Mouse (Mus musculus) right cerebral cortex, adult 18-20 months (tissue): ENCODE data around the gene Klhl9.
"Not testable (repeated sequence)": the region's sequence is repeated elsewhere in the genome, so short reads cannot be mapped to it uniquely, and the experiment has no call there.

Experiments
- DNase-seq: peaks from one replicate; pipeline ENCODE4 v3.0.0; 2022; ENCODE audit warnings: mixed read lengths

Gene Klhl9

GRCm38 (mm10) chr4:88721791-88722721 is at the start of gene Klhl9, which contains the start of gene Gm26566:
Klhl9 (minus strand) TSS chr4:88722465.
Gm26566 (plus strand) TSS chr4:88721805.
- peak; percentile 91 for DNase-seq

DNA sequence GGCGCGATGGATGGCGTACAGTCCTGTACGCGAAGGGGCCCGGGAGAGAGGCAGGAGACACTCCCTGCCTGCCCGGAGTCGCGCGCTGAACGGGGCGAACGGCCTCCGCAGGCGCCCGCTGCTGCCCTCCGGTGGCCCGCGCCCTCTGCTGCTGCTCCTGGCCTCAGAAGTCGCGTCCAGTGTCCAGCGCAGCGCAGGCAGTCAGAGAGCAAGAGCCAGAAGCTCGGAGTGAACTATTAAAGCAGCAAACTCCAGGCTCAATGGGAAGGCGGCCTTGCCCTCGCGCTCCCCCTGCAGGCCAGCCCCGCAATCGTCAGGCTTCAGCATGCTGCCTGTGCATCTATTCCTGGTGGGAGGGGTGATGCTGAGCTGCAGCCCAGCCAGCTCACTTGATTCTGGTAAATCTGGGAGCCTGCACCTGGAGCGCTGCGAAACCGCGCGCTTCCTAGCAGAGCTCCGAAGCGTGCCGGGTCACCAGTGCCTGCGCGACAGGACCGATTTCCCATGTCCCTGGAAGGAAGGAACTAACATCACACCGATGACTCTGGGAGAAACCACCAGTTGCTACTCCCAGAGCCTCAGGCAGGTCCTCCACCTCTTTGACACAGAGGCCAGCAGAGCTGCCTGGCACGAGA is 41.2 kb upstream of the Klhl9 start:
- DNase-seq = peak; percentile 9

DNA sequence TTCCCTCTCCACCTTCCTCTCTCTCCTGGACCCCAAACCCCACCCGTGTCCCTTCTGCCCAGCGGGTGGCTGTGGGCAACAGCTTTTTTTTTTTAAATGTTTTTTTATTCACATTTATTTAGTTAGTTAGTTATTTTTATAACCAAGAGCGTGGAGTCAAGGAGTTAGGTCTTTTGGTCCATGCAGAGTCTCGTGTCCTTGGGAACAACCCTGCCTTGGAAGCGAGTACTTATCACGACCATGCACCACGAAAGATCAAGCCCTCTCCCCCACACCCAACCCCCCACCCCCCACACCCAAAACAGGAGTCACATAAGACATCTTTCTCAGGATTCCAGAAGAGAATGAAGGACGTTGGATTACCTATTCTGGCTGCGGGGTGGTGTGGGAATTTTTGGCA is 40.1 kb upstream of the Klhl9 start:
- not testable (repeated sequence) for DNase-seq

DNA sequence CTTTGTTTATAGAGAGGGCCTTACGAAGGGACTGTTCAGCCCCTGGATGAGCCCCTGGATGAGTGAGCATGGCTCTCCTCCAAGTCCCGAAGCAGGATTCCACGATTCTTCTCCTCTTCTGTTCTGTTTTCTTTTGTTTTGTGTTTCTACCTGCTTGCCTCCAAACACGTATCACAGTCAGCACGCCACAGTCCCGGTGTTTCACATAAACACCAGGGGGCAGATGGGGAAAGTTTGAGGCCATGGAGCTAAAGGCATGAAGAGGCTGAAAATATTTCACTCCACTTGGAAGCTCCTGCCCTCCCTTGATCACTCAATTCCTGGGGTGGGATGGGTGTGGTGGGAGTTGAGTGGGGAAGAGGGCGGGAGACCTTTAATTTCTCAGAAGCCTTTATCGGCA is 39.5 kb upstream of the Klhl9 start:
- peak; percentile 63 for DNase-seq

DNA sequence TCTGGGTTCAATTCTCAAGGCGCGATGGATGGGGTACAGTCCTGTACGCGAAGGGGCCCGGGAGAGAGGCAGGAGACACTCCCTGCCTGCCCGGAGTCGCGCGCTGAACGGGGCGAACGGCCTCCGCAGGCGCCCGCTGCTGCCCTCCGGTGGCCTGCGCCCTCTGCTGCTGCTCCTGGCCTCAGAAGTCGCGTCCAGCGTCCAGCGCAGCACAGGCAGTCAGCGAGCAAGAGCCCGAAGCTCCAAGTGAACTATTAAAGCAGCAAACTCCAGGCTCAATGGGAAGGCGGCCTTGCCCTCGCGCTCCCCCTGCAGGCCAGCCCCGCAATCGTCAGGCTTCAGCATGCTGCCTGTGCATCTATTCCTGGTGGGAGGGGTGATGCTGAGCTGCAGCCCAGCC is 38.2 kb upstream of the Klhl9 start:
- peak; percentile 46 for DNase-seq

GRCm38 (mm10) chr4:88759610-88760268 is 37.5 kb upstream of the Klhl9 start, which contains the start of gene Gm13283:
Gm13283 (plus strand) TSS chr4:88760119.
- peak; percentile 10 for DNase-seq

GRCm38 (mm10) chr4:88758751-88759150 is 36.5 kb upstream of the Klhl9 start:
- not testable (repeated sequence) for DNase-seq

GRCm38 (mm10) chr4:88757628-88758031 is 35.4 kb upstream of the Klhl9 start:
- peak; percentile 88 for DNase-seq

GRCm38 (mm10) chr4:88756581-88757513 is 34.6 kb upstream of the Klhl9 start:
- not testable (repeated sequence) for DNase-seq

GRCm38 (mm10) chr4:88754818-88755340 is 32.6 kb upstream of the Klhl9 start, which contains the start of gene Gm13271:
Gm13271 (plus strand) TSS chr4:88754868.
- peak; percentile 73 for DNase-seq

DNA sequence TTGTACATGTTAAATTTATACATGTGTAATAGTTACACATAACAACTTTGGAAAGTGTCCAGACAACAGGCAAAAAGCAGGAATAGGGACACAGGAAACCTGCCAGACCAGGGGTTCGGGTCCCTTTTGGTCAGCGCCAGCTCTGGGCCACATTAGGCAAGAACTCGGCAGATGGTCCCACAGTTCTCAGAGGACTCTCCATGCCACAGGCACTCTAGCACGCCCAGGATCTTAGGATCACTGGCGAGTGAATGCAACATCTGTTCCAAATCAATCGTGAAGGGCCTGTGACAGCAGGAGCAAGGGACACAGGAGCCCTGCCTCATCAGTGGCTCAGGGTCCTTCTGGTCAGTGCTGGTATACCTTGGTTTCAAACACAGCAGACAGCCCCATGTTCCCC is 27.7 kb upstream of the Klhl9 start:
- DNase-seq = no peak

DNA sequence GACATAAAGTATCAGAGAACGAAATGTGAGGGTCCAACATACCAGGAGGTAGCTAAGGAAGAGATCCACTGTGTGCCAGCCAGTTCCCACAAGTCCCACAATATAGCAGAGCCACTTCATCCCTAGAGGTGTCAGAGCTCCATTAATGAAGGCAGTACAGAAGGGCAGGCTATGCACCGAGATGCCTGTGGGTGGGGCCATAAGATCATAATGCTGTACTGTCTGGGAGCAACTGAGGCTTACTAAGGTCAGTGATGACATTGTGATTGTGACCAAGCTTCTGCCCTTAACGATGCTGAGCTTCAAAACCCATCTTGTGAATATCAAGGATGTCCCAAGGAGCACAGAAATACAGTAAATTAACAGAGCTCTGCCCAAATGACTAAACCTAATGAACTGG is 21.9 kb upstream of the Klhl9 start:
- DNase-seq = no peak

GRCm38 (mm10) chr4:88742771-88743371 is 20.6 kb upstream of the Klhl9 start:
- no peak for DNase-seq

DNA sequence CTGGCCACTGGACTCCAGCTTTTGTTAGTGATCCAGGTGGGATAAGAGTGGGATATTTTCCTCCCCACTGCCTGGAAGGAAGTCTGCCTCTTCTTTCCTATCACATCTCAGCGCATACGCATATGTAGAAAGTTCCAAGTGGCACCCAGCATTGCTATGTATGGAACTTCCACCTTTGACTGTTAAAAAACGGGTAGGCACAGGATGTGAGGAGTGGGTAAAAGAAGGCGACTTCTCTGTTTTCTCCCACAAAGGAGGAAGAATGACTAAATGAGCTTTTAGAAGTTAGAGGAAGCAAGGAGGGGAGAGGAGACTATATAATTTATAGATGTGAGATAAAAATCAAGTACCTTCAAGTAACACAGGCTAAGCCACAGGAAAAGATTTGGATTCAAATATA is 19.2 kb upstream of the Klhl9 start:
- no peak for DNase-seq

- DNase-seq = no peak
Measured at GRCm38 (mm10) chr4:88739036-88739435, 16.8 kb upstream of the Klhl9 start.

DNA sequence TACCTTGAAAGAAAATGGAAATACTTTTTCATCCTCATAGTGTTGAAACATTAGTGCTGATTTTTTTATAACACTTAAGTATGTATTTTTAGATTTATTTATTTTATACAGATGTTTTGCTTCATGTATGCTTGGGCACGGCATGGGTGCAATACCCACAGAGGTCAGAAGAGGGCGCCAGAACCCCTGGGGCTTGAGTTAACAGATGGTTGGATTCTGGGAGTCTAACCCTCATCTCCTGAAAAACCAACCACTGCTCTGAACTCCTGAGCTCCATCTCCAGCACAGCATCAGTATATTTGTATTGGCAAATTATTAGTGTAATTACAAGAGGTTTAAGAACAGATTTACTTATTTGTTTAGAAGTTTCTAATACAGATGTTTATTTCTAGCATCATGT is 16.2 kb upstream of the Klhl9 start:
- peak; percentile 28 for DNase-seq

- no peak for DNase-seq
Measured at GRCm38 (mm10) chr4:88727324-88727723, 5.1 kb upstream of the Klhl9 start.

DNA sequence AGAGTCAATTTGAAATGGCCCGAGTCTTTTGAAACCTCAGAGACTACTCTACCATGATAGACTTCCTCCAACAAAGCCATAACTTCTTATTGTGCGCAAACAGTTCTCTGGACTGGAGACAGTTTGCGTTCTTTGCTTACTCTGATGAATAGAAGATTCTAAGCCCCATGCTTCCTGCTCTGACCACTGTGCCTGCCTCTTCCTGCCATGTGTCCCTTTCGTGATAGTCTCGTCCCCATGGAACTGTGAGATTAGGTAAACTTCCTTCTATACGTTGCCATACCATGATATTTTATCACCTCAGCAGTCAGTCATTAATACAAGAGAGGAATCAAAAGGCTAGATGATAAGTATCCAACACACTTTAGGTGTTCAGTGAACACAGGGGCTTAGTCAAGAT is 4.5 kb upstream of the Klhl9 start:
- DNase-seq = no peak

DNA sequence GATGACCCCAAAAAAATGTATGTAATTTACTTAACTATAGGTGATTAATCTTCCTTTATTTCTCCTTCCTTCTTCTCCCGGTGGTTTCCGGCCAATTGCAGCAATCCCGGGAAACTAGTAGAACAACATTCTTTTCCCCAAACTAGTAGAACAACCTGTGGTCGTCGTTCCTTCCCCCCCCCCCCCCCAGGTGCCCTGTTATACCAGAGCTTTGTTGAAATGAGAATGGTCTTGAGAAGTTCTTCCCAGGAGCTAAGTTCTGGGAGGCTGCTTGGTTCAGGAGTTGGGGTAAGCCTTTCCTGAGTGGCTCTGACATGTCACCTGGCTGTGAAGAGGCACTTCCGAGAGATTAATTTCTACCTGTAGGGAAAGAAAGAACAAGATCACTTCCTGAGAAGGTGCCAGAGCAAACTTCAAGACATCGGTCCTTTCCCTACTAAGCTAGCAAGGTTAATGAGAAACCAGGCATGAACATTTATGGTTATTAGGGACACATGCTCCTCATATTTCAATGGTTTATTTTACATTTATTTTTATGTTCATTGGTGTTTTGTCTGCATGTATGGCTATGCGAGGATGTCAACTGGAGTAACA is 1.3 kb upstream of the Klhl9 start:
- DNase-seq = no peak

- no peak for DNase-seq
Measured at GRCm38 (mm10) chr4:88718715-88719114, 3.5 kb downstream of the Klhl9 start.

- DNase-seq = no peak
Measured at GRCm38 (mm10) chr4:88715059-88715458, 7.2 kb downstream of the Klhl9 start.
